Mouse (Mus musculus) embryonic fibroblast, embryonic 13.5 days (primary cell): Measurements from ENCODE around the gene Ptgds.

Experiments used
- CTCF ChIP-seq: IDR thresholded peaks from 2 replicates; pipeline ENCODE4 v1.5.1; 2011; ENCODE audit warnings: mild to moderate bottlenecking, control low read depth, low read length, moderate library complexity, borderline replicate concordance; ENCODE audit not compliant: insufficient read depth
- POLR2A ChIP-seq: IDR thresholded peaks from 2 replicates; pipeline ENCODE4 v1.6.1; 2011; ENCODE audit warnings: low read depth, mild to moderate bottlenecking, control low read depth, low read length, moderate library complexity

DNA sequence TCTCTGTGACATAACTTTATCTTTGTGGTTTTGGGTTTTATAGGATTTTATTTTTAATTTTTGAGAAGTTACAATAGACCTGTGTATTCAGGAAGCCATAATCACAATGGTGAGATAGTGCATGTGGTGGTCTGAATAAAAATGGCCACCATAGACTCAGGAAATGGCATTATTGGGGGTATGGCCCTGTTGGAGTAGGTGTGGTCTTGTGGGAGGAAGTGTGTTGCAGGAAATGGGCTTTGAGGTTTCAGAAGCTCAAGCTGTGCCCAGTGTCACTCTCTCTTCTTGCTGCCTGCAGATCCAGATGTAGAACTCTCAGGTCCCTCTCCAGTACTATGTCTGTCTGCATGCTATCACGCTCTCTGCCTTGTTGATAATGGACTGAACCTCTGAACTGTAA lies 10.7 kb upstream of the Ptgds start:
- TF ChIP-seq POLR2A (no peak), CTCF (no peak)
